Mouse (Mus musculus) midbrain, embryonic 11.5 days (tissue): ENCODE results near the gene Olfr1424. TPM values are rescaled to one million over a fixed set of nuclear protein-coding genes. Genes with fewer than 3 reads are reported as not detected.
A peak's percentile ranks its signal among the peaks of the same experiment; 100 is the strongest.

Source experiments
- ATAC-seq: fragments of 200-750 bp; cut with Nextera tagmentation; 2 replicates; pipeline ENCODE4 v1.8.0; 2017; ENCODE audit warnings: moderate TSS enrichment, moderate library complexity; ENCODE audit not compliant: low FRiP score
- DNase-seq: peaks from one replicate; pipeline ENCODE4 v3.0.0; 2015; ENCODE audit warnings: low spot score; ENCODE audit errors: missing footprints
- H3K27ac ChIP-seq: fragments of 300-500 bp; sonication (generic); 2 replicates; pipeline ENCODE4 v1.5.1; 2014; ENCODE audit warnings: low read depth, low read length
- H3K27me3 ChIP-seq: fragments of 300-500 bp; sonication (generic); 2 replicates; pipeline ENCODE4 v1.6.1; 2014; ENCODE audit warnings: mild to moderate bottlenecking, low read length, moderate library complexity, mixed read lengths; ENCODE audit not compliant: control insufficient read depth, insufficient read depth
- H3K36me3 ChIP-seq: fragments of 300-500 bp; sonication (generic); 2 replicates; pipeline ENCODE4 v1.6.1; 2014; ENCODE audit warnings: mild to moderate bottlenecking, low read length, moderate library complexity, mixed read lengths; ENCODE audit not compliant: control insufficient read depth, insufficient read depth
- H3K4me1 ChIP-seq: fragments of 300-500 bp; sonication (generic); 2 replicates; pipeline ENCODE4 v1.6.1; 2014; ENCODE audit warnings: low read length; ENCODE audit not compliant: control insufficient read depth, insufficient read depth
- H3K4me2 ChIP-seq: fragments of 300-500 bp; sonication (generic); 2 replicates; pipeline ENCODE4 v1.6.1; 2014; ENCODE audit warnings: mild to moderate bottlenecking, moderate library complexity
- H3K4me3 ChIP-seq: fragments of 300-500 bp; sonication (generic); 2 replicates; pipeline ENCODE4 v1.5.1; 2014; ENCODE audit warnings: low read depth, low read length
- H3K9ac ChIP-seq: fragments of 300-500 bp; sonication (generic); 2 replicates; pipeline ENCODE4 v1.6.1; 2014; ENCODE audit warnings: low read length
- H3K9me3 ChIP-seq: fragments of 300-500 bp; sonication (generic); 2 replicates; pipeline ENCODE4 v1.6.1; 2016; ENCODE audit warnings: low read length; ENCODE audit not compliant: control insufficient read depth
- WGBS: fragments of 180-500 bp; shearing (Covaris S2); extraction: QIAGEN DNeasy Blood & Tissue Kit; methylation state at CpG from one replicate; pipeline ENCODE4 v1.1.7; 2014; 5-methylcytosine and 5-hydroxymethylcytosine counted together
- polyA plus RNA-seq: library from polyadenylated mRNA; unstranded; fragments of >200 nt; fragmentation: Nextera tagmentation; extraction: Ambion mirVana; gene quantifications from 2 replicates; pipeline ENCODE4 v1.2.1, GENCODE M21; 2014

Gene Olfr1424
- polyA plus RNA-seq, 1 experiment from 2014 or later: not detected

DNA sequence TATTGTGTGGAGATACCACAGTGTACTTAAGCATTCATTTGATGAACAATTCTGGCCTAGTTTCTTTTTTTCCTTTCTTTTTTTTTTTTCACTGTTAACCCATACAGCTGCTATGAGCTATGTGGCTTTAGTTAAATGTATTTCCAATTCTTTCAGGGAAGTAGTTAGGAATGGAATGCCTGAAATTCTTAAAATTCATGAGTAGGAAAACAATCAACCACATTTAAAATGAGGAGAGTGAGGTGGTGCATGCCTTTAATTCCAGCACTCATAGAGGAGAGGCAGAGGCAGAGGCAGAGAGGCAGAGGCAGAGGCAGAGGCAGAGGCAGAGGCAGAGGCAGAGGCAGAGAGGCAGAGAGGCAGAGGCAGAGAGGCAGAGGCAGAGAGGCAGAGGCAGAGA is 24.8 kb downstream of the Olfr1424 start:
- no peaks in the 10 kb centered on the region for H3K9me3 ChIP-seq
- ATAC-seq (no peak), DNase-seq (no peak)
- H3K4me1 ChIP-seq: no peaks in the 10 kb centered on the region
- no peaks in the 10 kb centered on the region for H3K27me3 ChIP-seq
- H3K4me2 ChIP-seq: no peak overlapping the region
- H3K9ac ChIP-seq: no peak overlapping the region
- H3K27ac ChIP-seq: no peak overlapping the region
- H3K4me3 ChIP-seq: no peak overlapping the region
- no peaks in the 10 kb centered on the region for H3K36me3 ChIP-seq

DNA sequence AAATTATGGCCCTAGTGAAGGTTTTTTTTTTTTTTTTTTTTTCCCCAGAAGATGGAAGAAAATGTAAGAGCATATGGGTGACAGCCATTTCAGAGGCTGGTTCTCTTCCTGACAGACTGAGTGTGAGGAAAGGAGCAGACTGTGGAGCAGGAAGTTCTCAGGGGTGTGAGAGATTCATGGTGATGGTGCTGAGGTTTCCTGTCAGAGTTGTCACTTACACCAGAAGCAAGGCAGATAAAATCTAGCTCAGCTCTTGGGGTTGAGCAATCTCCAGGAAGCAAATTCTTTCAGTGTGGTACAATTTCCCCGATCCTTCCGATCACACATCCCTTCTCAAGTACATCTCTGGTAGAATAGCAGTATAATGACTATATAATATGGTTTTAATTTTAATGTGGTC is 35.9 kb downstream of the Olfr1424 start:
- Histone ChIP-seq H3K4me2 (no peak overlapping the region), H3K9ac (no peak overlapping the region), H3K4me1 (no peaks in the 10 kb centered on the region), H3K9me3 (no peaks in the 10 kb centered on the region), H3K36me3 (no peaks in the 10 kb centered on the region), H3K27ac (no peak overlapping the region), H3K27me3 (no peaks in the 10 kb centered on the region), H3K4me3 (no peak overlapping the region)
- no peak for ATAC-seq
- no peak for DNase-seq
- WGBS: 87% methylated on average over 2 of the region's 2 CpGs

DNA sequence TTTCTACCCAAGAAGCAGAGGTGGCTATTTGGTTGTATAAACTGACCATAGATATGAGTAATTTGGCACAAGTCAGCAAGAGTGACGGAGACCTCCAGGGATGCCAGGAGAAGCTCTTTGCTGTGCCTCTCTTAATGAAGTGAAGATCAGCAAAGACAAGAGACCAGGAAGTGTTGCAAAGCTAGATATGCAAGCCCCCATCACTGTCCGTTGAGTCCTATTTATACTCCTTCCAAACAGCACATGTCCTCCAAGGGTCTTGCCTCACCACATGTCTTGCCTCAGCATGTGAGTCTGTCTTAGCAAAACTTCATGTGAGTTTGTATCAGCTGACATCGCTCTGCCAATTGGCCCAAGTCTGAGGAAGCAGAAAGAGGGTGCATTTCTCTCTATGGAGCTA is 37.1 kb downstream of the Olfr1424 start:
- no peak overlapping the region for H3K4me2 ChIP-seq
- H3K9me3 ChIP-seq: no peaks in the 10 kb centered on the region
- H3K4me1 ChIP-seq: no peaks in the 10 kb centered on the region
- H3K9ac ChIP-seq: no peak overlapping the region
- DNase-seq (no peak), ATAC-seq (no peak)
- no peaks in the 10 kb centered on the region for H3K36me3 ChIP-seq
- 89% methylated on average over 3 of the region's 3 CpGs for WGBS
- H3K27ac ChIP-seq: no peak overlapping the region
- H3K27me3 ChIP-seq: no peaks in the 10 kb centered on the region
- H3K4me3 ChIP-seq: no peak overlapping the region

DNA sequence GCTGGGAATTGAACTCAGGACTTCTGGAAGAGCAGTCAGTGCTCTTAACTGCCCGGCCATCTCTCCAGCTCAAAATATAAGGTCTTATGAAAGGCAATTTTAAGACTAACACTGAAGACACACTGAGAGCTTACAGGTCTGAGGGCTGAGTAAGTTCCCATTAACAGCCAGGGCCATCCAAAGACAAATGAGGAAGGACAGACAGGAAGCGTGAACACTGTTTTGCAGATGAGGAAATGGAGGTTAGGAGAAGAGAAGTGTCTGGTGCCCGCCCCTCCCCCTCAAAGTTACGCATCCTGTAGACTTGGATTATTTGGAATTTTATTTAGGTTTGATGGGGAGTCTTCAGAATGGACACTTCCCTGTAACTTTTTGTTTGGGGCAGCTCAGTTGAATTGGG is 38.3 kb downstream of the Olfr1424 start:
- ATAC-seq: no peak
- 82% methylated on average over 4 of the region's 4 CpGs for WGBS
- H3K9me3 ChIP-seq: no peaks in the 10 kb centered on the region

DNA sequence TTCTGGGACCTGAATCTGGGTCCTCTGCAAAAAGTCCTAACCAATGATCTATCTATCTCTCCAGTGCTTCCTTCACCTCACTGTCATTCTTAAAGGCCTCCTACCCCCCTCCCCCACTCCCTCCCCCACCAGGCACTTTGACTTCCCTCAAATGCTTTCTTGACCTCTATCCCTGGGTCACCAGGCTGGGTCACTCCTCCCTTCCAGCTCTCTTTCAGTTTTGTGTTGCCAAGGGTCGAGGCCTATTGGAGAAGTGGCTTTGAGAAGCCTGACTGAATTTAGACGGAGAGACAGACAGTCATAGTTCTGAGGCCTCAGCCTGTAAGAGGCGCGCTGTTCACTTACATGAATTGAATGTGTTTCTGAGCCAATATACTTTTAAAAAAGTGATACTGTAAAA is 46.3 kb downstream of the Olfr1424 start:
- ATAC-seq (no peak), DNase-seq (no peak)
- H3K4me3 ChIP-seq: no peak overlapping the region
- no peak overlapping the region for H3K27ac ChIP-seq
- no peaks in the 10 kb centered on the region for H3K36me3 ChIP-seq
- 74% methylated on average over 4 of the region's 4 CpGs for WGBS
- H3K27me3 ChIP-seq: no peaks in the 10 kb centered on the region
- peaks cover 6% of the 10 kb centered on the region for H3K4me1 ChIP-seq
- H3K9ac ChIP-seq: no peak overlapping the region
- no peaks in the 10 kb centered on the region for H3K9me3 ChIP-seq
- H3K4me2 ChIP-seq: no peak overlapping the region

More for the DNA sequence above, 38.3 kb downstream of the Olfr1424 start:
- H3K27me3 ChIP-seq: no peaks in the 10 kb centered on the region
- no peak for DNase-seq
- H3K4me1 ChIP-seq: peaks cover 1% of the 10 kb centered on the region; the same call in 1 of the 2 replicates
- no peak overlapping the region for H3K4me3 ChIP-seq
- H3K9ac ChIP-seq: no peak overlapping the region
- H3K4me2 ChIP-seq: no peak overlapping the region
- H3K36me3 ChIP-seq: no peaks in the 10 kb centered on the region
- no peak overlapping the region for H3K27ac ChIP-seq

DNA sequence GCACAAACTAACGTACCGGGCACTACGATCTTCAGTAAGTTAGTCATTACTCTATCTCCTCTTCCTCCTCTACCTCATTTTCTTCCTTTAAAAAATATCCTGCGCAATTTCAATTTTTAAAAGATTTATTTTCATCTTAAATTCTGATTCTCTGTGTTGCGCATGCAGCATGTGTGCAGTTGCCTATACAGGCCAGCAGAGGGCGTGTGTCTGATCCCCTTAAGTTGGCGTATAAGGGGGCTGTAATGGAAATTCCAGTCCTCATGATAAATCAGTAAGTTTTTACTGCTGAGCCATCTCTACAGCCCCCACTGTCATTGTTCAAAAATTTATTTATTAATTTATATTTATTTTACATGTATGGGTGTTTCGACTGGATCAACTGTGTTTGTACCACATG is 46.8 kb downstream of the Olfr1424 start:
- 70% methylated on average over 8 of the region's 8 CpGs for WGBS
- Histone ChIP-seq H3K27me3 (no peaks in the 10 kb centered on the region), H3K9me3 (no peaks in the 10 kb centered on the region), H3K9ac (no peak overlapping the region), H3K4me1 (peaks cover 6% of the 10 kb centered on the region), H3K36me3 (no peaks in the 10 kb centered on the region), H3K27ac (no peak overlapping the region), H3K4me3 (no peak overlapping the region), H3K4me2 (no peak overlapping the region)
- ATAC-seq (no peak), DNase-seq (no peak)

DNA sequence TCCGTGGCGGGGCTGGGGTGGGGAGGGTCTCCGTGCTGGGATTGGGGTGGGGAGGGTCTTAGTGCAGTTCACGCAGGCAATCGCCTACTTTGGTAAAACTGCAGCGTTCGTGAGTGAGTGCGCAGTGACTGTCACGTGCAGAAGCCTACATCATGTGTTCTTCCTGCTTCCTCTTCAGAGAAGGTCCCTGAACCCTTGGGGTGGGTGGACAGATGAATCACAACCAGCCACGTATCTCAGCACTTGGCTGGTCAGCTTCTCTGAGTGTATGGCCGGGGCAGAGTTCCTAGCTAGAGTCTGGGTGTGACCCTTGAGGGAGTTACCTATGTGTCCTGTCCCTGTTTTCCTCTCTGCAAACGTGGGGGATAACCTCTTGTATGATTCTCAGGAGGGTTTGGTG is 49.3 kb downstream of the Olfr1424 start:
- no peaks in the 10 kb centered on the region for H3K36me3 ChIP-seq
- peaks cover 3% of the 10 kb centered on the region; the same call in 1 of the 2 replicates for H3K4me1 ChIP-seq
- H3K27me3 ChIP-seq: no peaks in the 10 kb centered on the region
- no peaks in the 10 kb centered on the region for H3K9me3 ChIP-seq
- DNase-seq (peak; percentile 89), ATAC-seq (no peak)
- WGBS: 0% methylated on average over 12 of the region's 12 CpGs
- H3K4me2 ChIP-seq: peak overlapping the region; percentile 50
- peak overlapping the region; percentile 64 for H3K4me3 ChIP-seq
- peak overlapping the region; percentile 49 for H3K9ac ChIP-seq
- no peak overlapping the region for H3K27ac ChIP-seq

DNA sequence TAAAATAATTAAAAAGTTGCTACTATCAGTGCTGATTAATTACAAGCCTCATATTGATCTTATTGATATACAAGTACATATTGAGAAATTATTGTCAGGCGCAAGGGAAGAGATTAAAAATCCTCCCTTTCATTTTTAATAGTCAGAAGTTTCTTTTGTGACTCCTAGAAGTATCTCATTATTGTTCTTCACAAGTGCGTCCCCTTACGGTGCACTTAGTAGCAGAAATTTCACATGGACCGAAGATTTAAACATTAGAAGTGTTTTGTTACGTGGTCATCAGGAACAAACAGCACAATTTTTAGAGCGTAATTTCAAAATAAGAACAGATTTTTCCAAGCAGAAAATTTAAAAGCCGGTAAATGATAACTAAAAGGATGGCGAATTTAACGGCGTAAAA is 49.9 kb downstream of the Olfr1424 start:
- Histone ChIP-seq H3K36me3 (no peaks in the 10 kb centered on the region), H3K27me3 (no peaks in the 10 kb centered on the region), H3K9me3 (no peaks in the 10 kb centered on the region), H3K9ac (peak overlapping the region; percentile 49; the same call in 1 of the 2 replicates), H3K27ac (no peak overlapping the region), H3K4me2 (peak overlapping the region; percentile 50), H3K4me1 (peaks cover 3% of the 10 kb centered on the region; the same call in 1 of the 2 replicates), H3K4me3 (peak overlapping the region; percentile 64)
- WGBS: 1% methylated on average over 10 of the region's 10 CpGs
- ATAC-seq (no peak), DNase-seq (peak; percentile 88)

DNA sequence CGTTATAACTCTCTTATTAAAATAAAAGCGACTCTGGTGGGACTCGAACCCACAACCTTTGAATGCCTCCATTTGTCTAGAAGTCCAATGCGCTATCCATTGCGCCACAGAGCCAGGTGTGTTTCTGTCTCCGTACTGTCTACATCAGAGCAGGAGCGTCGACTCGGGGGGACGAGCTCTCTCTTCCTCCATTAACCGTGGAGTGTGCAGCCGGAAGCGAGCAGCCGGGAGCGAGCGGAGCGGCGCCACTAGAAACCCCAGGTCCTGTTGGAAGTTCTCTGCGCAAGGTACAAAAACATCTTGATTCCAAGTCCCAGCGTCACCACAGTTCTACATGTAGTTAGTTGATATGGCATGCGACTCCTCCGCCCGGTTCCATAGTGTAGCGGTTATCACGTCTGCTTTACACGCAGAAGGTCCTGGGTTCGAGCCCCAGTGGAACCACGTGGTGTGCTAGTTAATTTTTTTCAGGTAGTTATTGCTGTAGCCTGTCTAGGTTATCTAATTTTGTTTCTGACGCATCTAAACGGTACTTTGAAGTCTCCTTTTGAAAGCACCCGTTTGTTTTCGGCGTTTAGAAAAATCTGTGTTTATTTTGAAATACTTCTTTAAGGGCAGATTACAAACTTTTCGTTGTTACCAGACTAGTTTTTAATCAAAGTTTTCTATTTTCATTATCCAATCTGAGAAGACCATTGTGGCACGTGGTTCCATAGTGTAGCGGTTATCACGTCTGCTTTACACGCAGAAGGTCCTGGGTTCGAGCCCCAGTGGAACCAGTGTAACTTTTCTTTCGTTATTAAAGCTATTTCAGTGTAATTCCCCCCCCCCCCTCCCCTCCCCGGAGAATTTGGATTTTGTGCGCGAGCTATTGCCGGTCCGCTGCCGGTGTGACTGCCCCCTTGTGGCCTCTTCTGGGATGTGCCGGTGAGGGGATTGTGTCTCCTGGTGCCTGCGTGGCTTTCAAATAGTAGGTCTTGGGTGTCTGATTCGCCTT is 50.6 kb downstream of the Olfr1424 start:
- Histone ChIP-seq H3K27ac (no peak overlapping the region; the same call in 1 of the 2 replicates), H3K4me3 (peak overlapping the region; percentile 64), H3K4me2 (peak overlapping the region; percentile 63), H3K36me3 (no peaks in the 10 kb centered on the region), H3K27me3 (peaks cover 4% of the 10 kb centered on the region), H3K9ac (peak overlapping the region; percentile 82; the same call in 1 of the 2 replicates), H3K4me1 (peaks cover 3% of the 10 kb centered on the region; the same call in 1 of the 2 replicates), H3K9me3 (no peaks in the 10 kb centered on the region)
- under 1% methylated on average over 49 of the region's 49 CpGs for WGBS
- peak; percentile 100 for DNase-seq
- peak; percentile 86 for ATAC-seq
